Mouse (Mus musculus): ENCODE measurements around the gene Tdrd3.

DNA sequence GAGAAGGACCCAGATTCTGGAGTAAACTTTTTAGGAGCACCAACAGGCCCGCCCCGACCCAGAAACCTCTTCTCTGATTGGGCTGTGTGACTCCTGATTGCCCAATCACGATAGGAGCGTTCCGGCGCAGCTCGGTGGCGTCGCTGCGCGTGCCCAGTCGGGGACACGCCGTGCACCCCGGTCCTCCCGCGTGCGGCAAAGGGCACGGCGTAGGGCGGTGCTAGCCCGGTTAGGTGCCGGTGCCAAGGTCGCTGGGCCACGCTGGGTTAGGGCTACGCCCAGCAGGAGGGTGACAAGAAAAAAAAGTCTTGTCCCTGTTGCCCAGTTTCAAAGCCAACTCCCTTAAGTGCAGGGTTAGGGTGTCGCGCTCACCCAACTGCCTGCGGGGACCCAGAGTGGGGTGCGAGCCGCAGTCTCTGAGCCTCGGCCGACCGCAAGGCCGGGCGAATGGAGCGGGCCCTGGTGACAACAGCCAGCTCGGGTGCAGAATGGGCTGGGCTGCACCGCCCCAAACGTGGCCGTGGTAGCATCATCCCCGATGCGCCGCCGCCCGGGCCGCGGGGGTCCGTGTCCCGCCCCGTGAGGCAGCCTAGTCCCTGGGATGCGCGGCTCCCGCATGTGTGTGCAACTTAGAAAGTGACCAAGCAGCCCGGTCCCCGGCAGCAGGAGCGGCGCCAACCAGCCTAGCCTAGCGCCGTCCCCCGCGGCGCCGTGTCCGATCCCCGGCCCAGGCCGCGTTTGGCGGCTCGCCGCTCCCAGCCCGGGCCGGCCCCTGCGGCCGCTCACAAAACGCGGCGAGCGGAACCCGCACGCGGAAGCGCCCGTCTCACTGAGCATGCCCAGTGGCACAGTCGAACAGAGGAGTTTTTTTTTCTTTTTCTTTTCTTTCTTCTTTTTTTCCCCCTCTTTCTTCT is at the start of gene Tdrd3:
- TF ChIP-seq CTCF (IDR thresholded peaks at IDR 0.05; ENCODE audit: borderline replicate concordance, insufficient read depth, low read depth, low read length) = no peak
- TF ChIP-seq POLR2A (IDR thresholded peaks at IDR 0.05; ENCODE audit: borderline replicate concordance, insufficient read depth, low read length) = peak; percentile 78
